Mouse (Mus musculus) embryonic fibroblast, embryonic 13.5 days (primary cell): ENCODE measurements around the gene Fnbp4.

ENCODE experiments used
- CTCF ChIP-seq: IDR thresholded peaks from 2 replicates; pipeline ENCODE4 v1.5.1; 2011; ENCODE audit warnings: mild to moderate bottlenecking, control low read depth, low read length, moderate library complexity, borderline replicate concordance; ENCODE audit not compliant: insufficient read depth
- POLR2A ChIP-seq: IDR thresholded peaks from 2 replicates; pipeline ENCODE4 v1.6.1; 2011; ENCODE audit warnings: low read depth, mild to moderate bottlenecking, control low read depth, low read length, moderate library complexity

DNA sequence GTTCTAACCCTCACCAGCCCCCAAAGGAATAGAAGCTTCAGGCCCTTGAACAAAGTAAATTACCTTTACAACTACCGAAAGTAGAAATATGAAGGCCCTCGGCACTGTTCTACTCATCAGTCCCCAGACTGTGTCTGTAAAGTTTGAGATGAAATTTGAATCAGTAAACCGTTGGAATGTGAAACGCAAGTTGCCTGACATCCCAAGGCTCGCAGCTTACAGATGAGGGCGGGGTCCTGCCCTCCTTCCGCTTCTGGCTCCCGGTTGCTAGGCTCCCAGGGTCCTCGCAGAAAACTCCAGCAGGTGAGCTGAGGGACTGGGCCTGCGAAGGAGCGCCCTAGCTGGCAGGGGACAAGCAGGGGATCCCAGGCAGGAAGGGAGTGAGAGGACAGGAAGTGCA lies 37.3 kb downstream of the Fnbp4 start, which contains the start of gene Agbl2:
- TF ChIP-seq POLR2A (no peak), CTCF (no peak)
